In genomic region chr14:14974156-14974555, GRCm38 (mm10) we compare ENCODE assay signal across 25 mouse cellular contexts.
A peak's percentile ranks its signal among the peaks of the same experiment; 100 is the strongest.
DNase-seq lines count a peak whose midpoint lies in the region; ATAC-seq lines count a peak whose summit lies in the region.
"Had no signal": no experiment of that assay in that cellular context is flagged by ENCODE, and none has a peak within 500 bp of the region (broad histone marks: within the 10 kb centered on the region; RNA-seq: fewer than 3 reads in every experiment).

No protein-coding gene starts in this region.

- H3K4me3 ChIP-seq in intestine, embryonic 15.5 days (replicated peaks) = no peak overlapping the region
- no peak overlapping the region for H3K4me3 ChIP-seq in embryonic facial prominence, embryonic 10.5 days
- H3K4me3 ChIP-seq: embryonic facial prominence, embryonic 12.5 days; embryonic facial prominence, embryonic 15.5 days; forebrain, embryonic 15.5 days; heart, adult 2 months; heart, embryonic 10.5 days; heart, embryonic 13.5 days had no signal

- no peaks in the 10 kb centered on the region for H3K9me3 ChIP-seq in intestine, embryonic 15.5 days
- H3K9me3 ChIP-seq in embryonic facial prominence, embryonic 10.5 days = no peaks in the 10 kb centered on the region
- H3K9me3 ChIP-seq: embryonic facial prominence, embryonic 12.5 days; embryonic facial prominence, embryonic 15.5 days; forebrain, embryonic 15.5 days; heart, embryonic 10.5 days; heart, embryonic 13.5 days had no signal

- H3K27me3 ChIP-seq in intestine, embryonic 15.5 days (replicated peaks) = no peaks in the 10 kb centered on the region
- no peaks in the 10 kb centered on the region for H3K27me3 ChIP-seq in embryonic facial prominence, embryonic 10.5 days (replicated peaks; ENCODE audit: low read depth, poor library complexity, severe bottlenecking)
- H3K27me3 ChIP-seq: embryonic facial prominence, embryonic 12.5 days; embryonic facial prominence, embryonic 15.5 days; forebrain, embryonic 15.5 days; heart, embryonic 13.5 days had no signal

- no peaks in the 10 kb centered on the region for H3K4me1 ChIP-seq in intestine, embryonic 15.5 days (replicated peaks)
- no peaks in the 10 kb centered on the region for H3K4me1 ChIP-seq in embryonic facial prominence, embryonic 10.5 days
- H3K4me1 ChIP-seq: embryonic facial prominence, embryonic 12.5 days; embryonic facial prominence, embryonic 15.5 days; forebrain, embryonic 15.5 days; heart, embryonic 10.5 days had no signal

- peak; percentile 70 for ATAC-seq in intestine, embryonic 15.5 days
- ATAC-seq: activated CD4-positive, CD25-positive, alpha-beta regulatory T cell, adult 4 months; CD4-positive, CD25-positive, alpha-beta regulatory T cell, adult 4 months; forebrain, embryonic 15.5 days; hindbrain, postnatal 0 days had no signal

- peak; percentile 19 for DNase-seq in kidney, adult 9 months
- DNase-seq in kidney, adult 8-10 months = no peak
- peak; percentile 18 for DNase-seq in large intestine, adult 2 months (ENCODE audit: low read depth, low spot score)
- DNase-seq in left cerebral cortex, adult 8-10 months (ENCODE audit: low spot score in 2 of 2) = no peak
- DNase-seq in embryonic facial prominence, embryonic 10.5 days (ENCODE audit: low spot score) = no peak
- DNase-seq: adrenal gland, adult 8-10 months; adrenal gland, postnatal 25 days; cerebellum, adult 11-12 months; cerebellum, adult 8-10 months; cerebellum, postnatal 10 days; cerebellum, postnatal 36 days; gastrocnemius, postnatal 25 days; heart, adult 2 months; heart, postnatal 14 days; heart, postnatal 4 days had no signal

- H3K27ac ChIP-seq in intestine, embryonic 15.5 days = no peak overlapping the region
- no peak overlapping the region for H3K27ac ChIP-seq in embryonic facial prominence, embryonic 10.5 days (replicated peaks)
- H3K27ac ChIP-seq: embryonic facial prominence, embryonic 12.5 days; embryonic facial prominence, embryonic 15.5 days; forebrain, embryonic 15.5 days; heart, adult 2 months; heart, embryonic 10.5 days; heart, embryonic 13.5 days; hindbrain, embryonic 14.5 days; hindbrain, postnatal 0 days had no signal

- H3K4me2 ChIP-seq in intestine, embryonic 15.5 days (replicated peaks) = no peak overlapping the region
- H3K4me2 ChIP-seq: embryonic facial prominence, embryonic 12.5 days; embryonic facial prominence, embryonic 15.5 days; forebrain, embryonic 15.5 days; heart, embryonic 13.5 days; hindbrain, embryonic 14.5 days had no signal

- no peaks in the 10 kb centered on the region for H3K36me3 ChIP-seq in intestine, embryonic 15.5 days
- H3K36me3 ChIP-seq in embryonic facial prominence, embryonic 10.5 days (replicated peaks) = no peaks in the 10 kb centered on the region
- H3K36me3 ChIP-seq: embryonic facial prominence, embryonic 12.5 days; embryonic facial prominence, embryonic 15.5 days; forebrain, embryonic 15.5 days; heart, embryonic 10.5 days; heart, embryonic 13.5 days had no signal

- 15% methylated on average over 1 of the region's 1 CpGs for WGBS in intestine, embryonic 15.5 days
- WGBS in large intestine, adult 2 months = 14% methylated on average over 1 of the region's 1 CpGs
- 68% methylated on average over 1 of the region's 1 CpGs for WGBS in embryonic facial prominence, embryonic 10.5 days

- H3K9ac ChIP-seq in intestine, embryonic 15.5 days = no peak overlapping the region
- H3K9ac ChIP-seq: embryonic facial prominence, embryonic 12.5 days; embryonic facial prominence, embryonic 15.5 days; forebrain, embryonic 15.5 days; heart, embryonic 13.5 days; hindbrain, embryonic 14.5 days had no signal

Comparison
In these comparisons a context has a peak if more than half of its experiments do, and no peak if none do; other contexts are left out.
1. DNase-seq: peak in kidney, adult 9 months (single experiment) and large intestine, adult 2 months (single experiment); none in kidney, adult 8-10 months (0 of 2), left cerebral cortex, adult 8-10 months (0 of 2) and embryonic facial prominence, embryonic 10.5 days (single experiment).